Mouse (Mus musculus): ENCODE measurements around the gene Dicer1. TPM values are rescaled to one million over a fixed set of nuclear protein-coding genes. Genes with fewer than 3 reads are reported as not detected.

Gene Dicer1
- polyA plus RNA-seq, 1 experiment, result 7.3 TPM

DNA sequence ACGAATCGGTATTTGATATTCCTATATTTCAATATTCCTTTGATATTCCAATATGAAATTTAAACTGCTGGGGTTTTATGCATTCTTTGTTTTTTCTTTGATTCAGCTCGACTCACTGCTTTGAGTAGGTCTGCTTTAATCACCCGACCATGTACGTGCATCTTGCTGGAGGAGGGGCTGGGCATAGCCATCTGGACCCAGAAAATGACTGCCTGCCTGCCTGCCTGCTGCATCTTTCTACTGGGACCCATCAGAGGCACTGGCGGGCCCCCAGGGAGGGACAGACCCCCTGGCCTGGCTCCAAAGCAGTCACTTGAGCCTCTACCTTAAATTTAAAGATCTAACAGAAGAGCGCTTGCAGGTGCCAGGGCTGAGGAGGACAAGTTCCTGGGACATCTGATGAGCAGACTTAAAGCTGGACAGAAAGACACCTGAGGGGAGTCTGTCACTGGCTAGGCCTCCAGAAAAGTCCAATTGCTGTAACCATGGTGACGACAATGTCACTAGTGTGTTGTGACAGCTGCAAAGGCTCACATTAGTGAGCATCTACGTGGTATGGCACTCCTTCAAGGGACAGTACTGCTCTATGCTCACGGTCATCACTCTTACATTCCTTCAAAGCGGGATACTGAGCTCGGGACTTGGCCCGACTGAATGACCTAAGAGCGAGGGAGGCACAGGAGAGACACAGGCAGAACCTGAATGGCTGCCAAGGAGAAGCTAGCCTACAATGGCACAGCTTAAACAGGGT, 101.1 kb downstream of the Dicer1 start:
- TF ChIP-seq CTCF (IDR thresholded peaks at IDR 0.05; ENCODE audit: control insufficient read depth, insufficient read depth, insufficient read length) (no peak), MYOG (IDR thresholded peaks at IDR 0.05; ENCODE audit: control insufficient read depth, extremely low read depth, insufficient read length) (no peak), FOSL1 (IDR thresholded peaks at IDR 0.05; ENCODE audit: insufficient read depth, low read length, poor library complexity, severe bottlenecking) (no peak), USF1 (IDR thresholded peaks at IDR 0.05; ENCODE audit: low read depth) (no peak), MYOD1 (IDR thresholded peaks at IDR 0.05; ENCODE audit: control insufficient read depth, insufficient read length, low read depth) (no peak)
- no peaks in the 10 kb centered on the region for H3K79me2 ChIP-seq (ENCODE audit: control insufficient read depth, insufficient read depth)
- H3K27me3 ChIP-seq (ENCODE audit: control insufficient read depth, insufficient read depth, insufficient read length), result peaks cover 26% of the 10 kb centered on the region
- no peak overlapping the region for H3K4me3 ChIP-seq (ENCODE audit: insufficient read depth, poor library complexity, severe bottlenecking)
- H3ac ChIP-seq (ENCODE audit: control insufficient read depth, insufficient read length, low read depth), result no peak overlapping the region
- H3K36me3 ChIP-seq (ENCODE audit: control insufficient read depth, insufficient read depth), result no peaks in the 10 kb centered on the region
- H3K79me3 ChIP-seq (ENCODE audit: low read depth), result no peaks in the 10 kb centered on the region

DNA sequence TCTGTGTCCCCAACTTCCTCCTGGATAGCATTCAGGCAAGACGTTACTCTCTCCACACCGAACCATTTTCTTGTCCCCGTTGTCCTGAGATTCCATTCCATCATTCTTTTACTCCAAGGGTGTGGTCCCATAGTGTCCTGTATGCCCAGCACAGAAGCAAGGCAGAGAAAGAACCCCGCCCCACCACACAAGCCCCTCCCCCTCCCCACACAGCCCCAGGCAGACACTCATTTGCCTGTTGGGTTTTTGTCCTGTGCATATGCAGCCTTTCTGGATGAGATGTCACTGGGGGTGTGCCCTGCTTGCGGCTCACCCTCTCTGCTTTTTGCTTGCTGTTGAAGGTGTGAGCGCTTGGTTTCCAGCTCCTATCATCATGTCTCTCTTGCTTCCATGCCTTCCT, 103.4 kb downstream of the Dicer1 start:
- Histone ChIP-seq H3K79me2 (ENCODE audit: control insufficient read depth, insufficient read depth) (no peaks in the 10 kb centered on the region), H3ac (ENCODE audit: control insufficient read depth, insufficient read length, low read depth) (no peak overlapping the region), H3K4me3 (ENCODE audit: insufficient read depth, poor library complexity, severe bottlenecking) (no peak overlapping the region), H3K27me3 (ENCODE audit: control insufficient read depth, insufficient read depth, insufficient read length) (peaks cover 31% of the 10 kb centered on the region), H3K79me3 (ENCODE audit: low read depth) (no peaks in the 10 kb centered on the region), H3K36me3 (ENCODE audit: control insufficient read depth, insufficient read depth) (no peaks in the 10 kb centered on the region)
- TF ChIP-seq USF1 (IDR thresholded peaks at IDR 0.05; ENCODE audit: low read depth) (no peak), MYOD1 (IDR thresholded peaks at IDR 0.05; ENCODE audit: control insufficient read depth, insufficient read length, low read depth) (no peak), FOSL1 (IDR thresholded peaks at IDR 0.05; ENCODE audit: insufficient read depth, low read length, poor library complexity, severe bottlenecking) (no peak), MAX (IDR thresholded peaks at IDR 0.05) (no peak), MYOG (IDR thresholded peaks at IDR 0.05; ENCODE audit: control insufficient read depth, extremely low read depth, insufficient read length) (no peak), CEBPB (IDR thresholded peaks at IDR 0.05; ENCODE audit: low read depth) (no peak), CTCF (IDR thresholded peaks at IDR 0.05; ENCODE audit: control insufficient read depth, insufficient read depth, insufficient read length) (no peak)

DNA sequence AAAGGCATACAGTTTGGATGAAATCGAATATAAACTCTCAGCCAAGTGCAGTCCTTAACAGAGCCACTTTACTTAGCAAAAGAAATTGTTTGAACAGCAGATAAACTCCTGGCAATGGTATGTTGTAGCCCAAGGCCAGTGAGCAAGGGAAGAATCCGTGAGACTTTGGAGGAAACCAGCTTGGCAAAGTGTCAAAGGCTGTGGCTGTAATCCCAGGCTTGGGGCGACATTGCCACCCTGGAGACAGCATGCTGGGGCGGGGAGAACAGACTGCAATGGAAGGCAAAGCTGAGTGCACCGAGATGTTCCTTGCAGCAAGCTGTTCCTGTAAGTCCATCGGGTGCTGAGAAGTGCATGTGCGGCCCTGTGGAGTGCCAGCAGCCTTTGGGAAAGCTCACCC, 109.4 kb downstream of the Dicer1 start:
- Histone ChIP-seq H3ac (ENCODE audit: control insufficient read depth, insufficient read length, low read depth) (no peak overlapping the region), H3K4me3 (ENCODE audit: insufficient read depth, poor library complexity, severe bottlenecking) (no peak overlapping the region), H3K79me3 (ENCODE audit: low read depth) (no peaks in the 10 kb centered on the region), H3K36me3 (ENCODE audit: control insufficient read depth, insufficient read depth) (no peaks in the 10 kb centered on the region), H3K79me2 (ENCODE audit: control insufficient read depth, insufficient read depth) (no peaks in the 10 kb centered on the region), H3K27me3 (ENCODE audit: control insufficient read depth, insufficient read depth, insufficient read length) (peaks cover 31% of the 10 kb centered on the region)
- no peak for TF ChIP-seq MYOD1 (IDR thresholded peaks at IDR 0.05; ENCODE audit: control insufficient read depth, insufficient read length, low read depth)

DNA sequence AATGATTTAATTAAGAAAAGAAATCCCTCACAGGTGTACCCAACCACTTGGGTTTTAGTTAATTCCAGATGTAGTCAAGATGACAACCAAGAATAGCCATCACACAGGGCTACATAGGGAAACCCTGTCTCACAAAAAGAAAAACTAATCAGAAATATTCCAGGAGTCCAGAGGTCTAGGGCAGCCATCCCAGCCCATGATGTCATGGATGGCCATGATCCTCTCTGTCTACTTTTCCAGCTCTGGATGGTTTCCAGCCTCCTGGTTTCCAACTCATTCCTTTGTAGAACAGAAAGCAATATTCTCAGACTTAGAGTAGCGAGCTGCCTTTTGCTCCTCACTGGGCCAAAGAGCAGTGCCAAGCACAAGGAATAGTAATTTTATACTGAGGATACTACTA, 110.8 kb downstream of the Dicer1 start:
- TF ChIP-seq MYOD1 (IDR thresholded peaks at IDR 0.05; ENCODE audit: control insufficient read depth, insufficient read length, low read depth) (no peak), CTCF (IDR thresholded peaks at IDR 0.05; ENCODE audit: control insufficient read depth, insufficient read depth, insufficient read length) (no peak), CEBPB (IDR thresholded peaks at IDR 0.05; ENCODE audit: low read depth) (no peak), FOSL1 (IDR thresholded peaks at IDR 0.05; ENCODE audit: insufficient read depth, low read length, poor library complexity, severe bottlenecking) (no peak), MAX (IDR thresholded peaks at IDR 0.05) (no peak), USF1 (IDR thresholded peaks at IDR 0.05; ENCODE audit: low read depth) (no peak), MYOG (IDR thresholded peaks at IDR 0.05; ENCODE audit: control insufficient read depth, extremely low read depth, insufficient read length) (no peak)
- H3K27me3 ChIP-seq (ENCODE audit: control insufficient read depth, insufficient read depth, insufficient read length), result peaks cover 22% of the 10 kb centered on the region

DNA sequence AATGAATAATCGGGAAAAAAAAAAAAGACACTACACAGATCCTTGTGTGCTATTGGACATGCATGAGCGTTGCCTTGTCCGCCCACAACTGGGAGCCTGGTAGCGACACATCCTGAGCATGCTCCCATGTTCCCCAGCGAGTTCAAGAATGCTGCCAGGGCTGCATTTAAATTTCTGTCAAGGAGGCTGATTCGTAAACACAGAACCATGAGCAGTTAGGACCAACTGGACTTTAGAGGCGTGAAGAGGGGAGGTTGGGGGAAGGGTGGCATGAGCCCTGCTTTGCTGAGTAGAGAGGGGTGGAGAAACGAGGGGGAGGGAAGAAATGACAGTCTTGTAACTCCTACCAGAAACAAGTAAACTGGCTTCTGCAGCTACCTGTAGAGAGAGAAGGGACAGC, 113.6 kb downstream of the Dicer1 start:
- Histone ChIP-seq H3K27me3 (ENCODE audit: control insufficient read depth, insufficient read depth, insufficient read length) (peaks cover 19% of the 10 kb centered on the region), H3K79me3 (ENCODE audit: low read depth) (no peaks in the 10 kb centered on the region), H3ac (ENCODE audit: control insufficient read depth, insufficient read length, low read depth) (no peak overlapping the region), H3K36me3 (ENCODE audit: control insufficient read depth, insufficient read depth) (no peaks in the 10 kb centered on the region), H3K4me3 (ENCODE audit: insufficient read depth, poor library complexity, severe bottlenecking) (no peak overlapping the region), H3K79me2 (ENCODE audit: control insufficient read depth, insufficient read depth) (no peaks in the 10 kb centered on the region)
- TF ChIP-seq CTCF (IDR thresholded peaks at IDR 0.05; ENCODE audit: control insufficient read depth, insufficient read depth, insufficient read length) (no peak), MYOG (IDR thresholded peaks at IDR 0.05; ENCODE audit: control insufficient read depth, extremely low read depth, insufficient read length) (no peak)

More for the DNA sequence above, 110.8 kb downstream of the Dicer1 start:
- Histone ChIP-seq H3K36me3 (ENCODE audit: control insufficient read depth, insufficient read depth) (no peaks in the 10 kb centered on the region), H3ac (ENCODE audit: control insufficient read depth, insufficient read length, low read depth) (no peak overlapping the region), H3K4me3 (ENCODE audit: insufficient read depth, poor library complexity, severe bottlenecking) (no peak overlapping the region), H3K79me3 (ENCODE audit: low read depth) (no peaks in the 10 kb centered on the region), H3K79me2 (ENCODE audit: control insufficient read depth, insufficient read depth) (no peaks in the 10 kb centered on the region)

Other genes with a start within 250 kb of the Dicer1 start
- 0.05 TPM for gene Clmn, start 113.1 kb upstream of the Dicer1 start, polyA plus RNA-seq (2012; fragmentation: generic; extraction: Trizol)